Mouse (Mus musculus) MEL (cell line): ENCODE measurements around the gene 4933402J07Rik.

ENCODE experiments used
- CTCF ChIP-seq, 3 experiments: IDR thresholded peaks in 2 of 3; conservative IDR thresholded peaks in 1 of 3; 2 replicates each; pipeline ENCODE4 v1.5.1; 2011 to 2012; ENCODE audit warnings: low read length in 3 of 3, low read depth in 2 of 3, mild to moderate bottlenecking in 2 of 3, improper control_type of control experiment in 1 of 3, inconsistent platforms in 1 of 3, mixed read lengths in 1 of 3, moderate library complexity in 1 of 3; ENCODE audit not compliant: control insufficient read depth in 1 of 3, insufficient read depth in 1 of 3, poor library complexity in 1 of 3, severe bottlenecking in 1 of 3
- MYC ChIP-seq: IDR thresholded peaks from 2 replicates; pipeline ENCODE4 v1.6.1; 2011; ENCODE audit warnings: low read depth, mild to moderate bottlenecking, low read length, improper control_type of control experiment, moderate library complexity
- POLR2A ChIP-seq, 2 experiments: IDR thresholded peaks; 2 replicates each; pipeline ENCODE4 v1.6.1; 2011 to 2012; ENCODE audit warnings: low read length in 2 of 2, mild to moderate bottlenecking in 2 of 2, control low read depth in 1 of 2, improper control_type of control experiment in 1 of 2, low read depth in 1 of 2, moderate library complexity in 1 of 2; ENCODE audit not compliant: control insufficient read depth in 1 of 2, insufficient read depth in 1 of 2, poor library complexity in 1 of 2
- RAD21 ChIP-seq: IDR thresholded peaks from 2 replicates; pipeline ENCODE4 v1.6.1; 2011; ENCODE audit warnings: mild to moderate bottlenecking, low read depth, low read length, improper control_type of control experiment
- USF2 ChIP-seq, 2 experiments: IDR thresholded peaks; 2 replicates each; pipeline ENCODE4 v1.6.1; 2011 to 2012; ENCODE audit warnings: improper control_type of control experiment in 2 of 2, low read length in 2 of 2, borderline replicate concordance in 1 of 2, inconsistent platforms in 1 of 2, low read depth in 1 of 2, mild to moderate bottlenecking in 1 of 2; ENCODE audit not compliant: insufficient read depth in 1 of 2

- no peak for TF ChIP-seq CTCF (IDR thresholded peaks at IDR 0.05 in 2 of 3, conservative IDR thresholded peaks at IDR 0.05 in 1 of 3; ENCODE audit: control insufficient read depth in 1 of 3, insufficient read depth in 1 of 3, low read depth in 2 of 3, low read length in 3 of 3, poor library complexity in 1 of 3, severe bottlenecking in 1 of 3)
- no peak for TF ChIP-seq RAD21
- TF ChIP-seq MYC = no peak
- TF ChIP-seq USF2 (IDR thresholded peaks at IDR 0.05; ENCODE audit: borderline replicate concordance in 1 of 2, insufficient read depth in 1 of 2, low read depth in 1 of 2, low read length in 2 of 2) = no peak
- no peak for TF ChIP-seq POLR2A (IDR thresholded peaks at IDR 0.05; ENCODE audit: control insufficient read depth in 1 of 2, insufficient read depth in 1 of 2, low read depth in 1 of 2, low read length in 2 of 2, poor library complexity in 1 of 2)
These were observed 50.0 kb downstream of the 4933402J07Rik start for GRCm38 (mm10) chr8:87613701-87614100.
